Mouse (Mus musculus) embryo, embryonic 10 days (tissue): Measurements from ENCODE around the gene 5730409E04Rik.

Experiments used
- DNase-seq: peaks from one replicate; pipeline ENCODE4 v3.0.0-alpha.2; 2015; ENCODE audit warnings: low spot score

5730409E04Rik gene

GRCm38 (mm10) chr4:126609606-126610181 lies at the start of gene 5730409E04Rik:
Gene 5730409E04Rik (plus strand): TSS chr4:126609818.
- DNase-seq = peak; percentile 67

GRCm38 (mm10) chr4:126563798-126564197 lies 45.8 kb upstream of the 5730409E04Rik start:
- no peak for DNase-seq

- no peak for DNase-seq
Observed at GRCm38 (mm10) chr4:126567243-126567642, 42.4 kb upstream of the 5730409E04Rik start.

GRCm38 (mm10) chr4:126569783-126570182 lies 39.8 kb upstream of the 5730409E04Rik start:
- no peak for DNase-seq

GRCm38 (mm10) chr4:126576281-126576680 lies 33.3 kb upstream of the 5730409E04Rik start:
- DNase-seq = no peak

GRCm38 (mm10) chr4:126577920-126578319 lies 31.7 kb upstream of the 5730409E04Rik start:
- DNase-seq = no peak

- DNase-seq = no peak
Observed at GRCm38 (mm10) chr4:126579077-126579476, 30.5 kb upstream of the 5730409E04Rik start.

- no peak for DNase-seq
Observed at GRCm38 (mm10) chr4:126585739-126586138, 23.9 kb upstream of the 5730409E04Rik start.

- DNase-seq = no peak
Observed at GRCm38 (mm10) chr4:126592039-126592438, 17.6 kb upstream of the 5730409E04Rik start.

- peak; percentile 84 for DNase-seq
Observed at GRCm38 (mm10) chr4:126599971-126600754, 9.5 kb upstream of the 5730409E04Rik start.

- peak; percentile 87 for DNase-seq
Observed at GRCm38 (mm10) chr4:126601597-126602444, 7.8 kb upstream of the 5730409E04Rik start.

- no peak for DNase-seq
Observed at GRCm38 (mm10) chr4:126602445-126602762, 7.2 kb upstream of the 5730409E04Rik start.

- DNase-seq = no peak
Observed at GRCm38 (mm10) chr4:126604141-126604540, 5.5 kb upstream of the 5730409E04Rik start.

- no peak for DNase-seq
Observed at GRCm38 (mm10) chr4:126605751-126606150, 3.9 kb upstream of the 5730409E04Rik start.

GRCm38 (mm10) chr4:126611991-126612390 lies 2.4 kb downstream of the 5730409E04Rik start:
- no peak for DNase-seq

- DNase-seq = no peak
Observed at GRCm38 (mm10) chr4:126616312-126616711, 6.7 kb downstream of the 5730409E04Rik start.

- DNase-seq = peak; percentile 75
Observed at GRCm38 (mm10) chr4:126619691-126620330, 10.2 kb downstream of the 5730409E04Rik start.

- DNase-seq = peak; percentile 24
Observed at GRCm38 (mm10) chr4:126620349-126620874, 10.8 kb downstream of the 5730409E04Rik start.

- DNase-seq = peak; percentile 65
Observed at GRCm38 (mm10) chr4:126627021-126627681, 17.5 kb downstream of the 5730409E04Rik start.

- no peak for DNase-seq
Observed at GRCm38 (mm10) chr4:126631922-126632321, 22.3 kb downstream of the 5730409E04Rik start.

GRCm38 (mm10) chr4:126632668-126633067 lies 23.1 kb downstream of the 5730409E04Rik start:
- DNase-seq = no peak
